In the genomic region with DNA sequence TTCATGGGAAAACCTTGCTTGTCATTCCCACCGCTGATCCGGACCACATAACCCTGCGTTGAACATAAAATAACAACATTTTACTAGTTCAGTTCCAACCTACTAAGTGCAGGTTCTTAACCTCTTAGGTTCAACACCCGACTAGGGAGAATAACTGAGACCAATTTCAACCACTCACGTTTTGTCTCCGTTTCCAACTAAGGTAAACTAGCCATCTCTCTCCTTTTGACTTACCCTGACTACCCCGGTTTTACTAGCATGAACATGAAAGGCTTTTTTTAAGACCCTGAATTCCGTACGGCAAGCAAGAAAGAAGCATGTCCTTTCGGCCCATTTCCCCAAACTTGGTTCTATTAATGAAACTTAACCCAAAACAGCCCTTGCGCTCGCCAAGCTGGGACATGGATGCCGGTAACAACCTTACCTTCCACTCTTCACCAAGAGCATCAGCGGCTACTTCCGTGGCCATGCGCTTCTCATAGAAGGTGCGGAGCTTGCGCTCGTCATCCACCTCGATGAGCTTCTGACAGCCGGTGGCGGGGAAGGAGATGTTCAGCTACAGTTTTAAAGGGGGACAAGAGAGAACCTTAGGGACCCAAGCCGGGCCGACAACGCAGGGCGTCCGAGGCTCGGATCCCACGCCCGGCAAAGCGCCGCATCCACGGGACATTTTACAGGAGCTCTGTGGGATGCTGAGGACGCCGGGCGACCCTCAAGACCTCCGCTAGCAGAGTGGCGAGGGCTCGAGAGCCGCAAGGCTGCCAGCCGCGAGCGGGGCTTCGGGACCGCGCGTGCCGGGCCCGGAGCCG, we compare ENCODE assay signal across 8 mouse cellular contexts. TPM values are rescaled to one million over a fixed set of nuclear protein-coding genes. Genes with fewer than 3 reads are reported as not detected.
DNase-seq lines count a peak whose midpoint lies in the region; ATAC-seq and TF ChIP-seq lines count a peak whose summit lies in the region.

No protein-coding gene starts in this region.

- no peak for TF ChIP-seq EP300 in MEL (IDR thresholded peaks at IDR 0.05; ENCODE audit: low read depth in 1 of 2, low read length in 2 of 2)

- peak overlapping the region; percentile 92 for H3K4me3 ChIP-seq in MEL (ENCODE audit: control insufficient read depth in 1 of 2, insufficient read depth in 1 of 2, low read depth in 2 of 2, low read length in 2 of 2)
- peak overlapping the region; percentile 67 for H3K4me3 ChIP-seq in embryonic fibroblast, embryonic 13.5 days (ENCODE audit: insufficient read depth, low read length)
- H3K4me3 ChIP-seq in limb, embryonic 11.5 days (ENCODE audit: low read depth, low read length), result peak overlapping the region; percentile 99
- peak overlapping the region; percentile 92 for H3K4me3 ChIP-seq in small intestine, adult 2 months (ENCODE audit: low read depth, low read length)

- DNase-seq in left cerebral cortex, postnatal 4 days, result peak; percentile 24
- no peak for DNase-seq in left cerebral cortex, adult 11 months (ENCODE audit: low spot score)
- peak; percentile 47 for DNase-seq in MEL (ENCODE audit: low read depth, low spot score)
- DNase-seq in limb, embryonic 11.5 days (ENCODE audit: low spot score), result no peak
- DNase-seq in adrenal gland, postnatal 10 days, result no peak
- DNase-seq in layer of hippocampus, adult 9-10 months (ENCODE audit: low spot score), result no peak

- H3K4me1 ChIP-seq in MEL (ENCODE audit: control insufficient read depth in 1 of 2, insufficient read depth in 2 of 2, low read length in 2 of 2), result peaks cover 0 to 19% of the 10 kb centered on the region in 2 experiments; a peak in 2 of 4 replicates
- H3K4me1 ChIP-seq in embryonic fibroblast, embryonic 13.5 days (ENCODE audit: control insufficient read depth, insufficient read depth, low read length), result no peaks in the 10 kb centered on the region
- H3K4me1 ChIP-seq in limb, embryonic 11.5 days (ENCODE audit: control insufficient read depth, insufficient read depth, low read length), result no peaks in the 10 kb centered on the region
- H3K4me1 ChIP-seq in small intestine, adult 2 months (ENCODE audit: control insufficient read depth, insufficient read depth, insufficient read length, low read length), result no peaks in the 10 kb centered on the region; the same call in 1 of the 2 replicates

- H3K36me3 ChIP-seq in MEL (ENCODE audit: control insufficient read depth in 1 of 2, insufficient read depth in 2 of 2, low read length in 2 of 2), result peaks cover 11 to 19% of the 10 kb centered on the region in 2 experiments
- H3K36me3 ChIP-seq in limb, embryonic 11.5 days (ENCODE audit: control insufficient read depth, insufficient read depth, low read length), result peaks cover 22% of the 10 kb centered on the region
- peaks cover 25% of the 10 kb centered on the region for H3K36me3 ChIP-seq in small intestine, adult 2 months (ENCODE audit: control insufficient read depth, insufficient read depth, low read length)

- H3K4me2 ChIP-seq in limb, embryonic 11.5 days (ENCODE audit: low read depth, severe bottlenecking), result peak overlapping the region; percentile 64

- peak overlapping the region; percentile 100 for H3K9ac ChIP-seq in MEL (ENCODE audit: control insufficient read depth, low read depth, low read length, poor library complexity, severe bottlenecking)
- peak overlapping the region; percentile 100 for H3K9ac ChIP-seq in limb, embryonic 11.5 days (ENCODE audit: low read length)

- H3K79me2 ChIP-seq in MEL (ENCODE audit: control insufficient read depth, insufficient read depth, low read length, poor library complexity), result peaks cover 34% of the 10 kb centered on the region

- peak overlapping the region; percentile 90 for H3K27ac ChIP-seq in MEL (ENCODE audit: control insufficient read depth, low read depth, low read length)
- H3K27ac ChIP-seq in embryonic fibroblast, embryonic 13.5 days (ENCODE audit: insufficient read depth, low read length), result peak overlapping the region; percentile 74
- H3K27ac ChIP-seq in limb, embryonic 11.5 days (replicated peaks; ENCODE audit: low read depth, low read length), result peak overlapping the region; percentile 95
- peak overlapping the region; percentile 90 for H3K27ac ChIP-seq in small intestine, adult 2 months (ENCODE audit: insufficient read depth, low read depth, low read length)

- ATAC-seq in limb, embryonic 11.5 days (ENCODE audit: insufficient number of reproducible peaks, low FRiP score, low TSS enrichment, low read depth), result no peak

- WGBS in limb, embryonic 11.5 days, result 2% methylated on average over 50 of the region's 50 CpGs
- under 1% methylated on average over 50 of the region's 50 CpGs for WGBS in small intestine, adult 2 months

- TF ChIP-seq CTCF in MEL (IDR thresholded peaks at IDR 0.05 in 2 of 3, conservative IDR thresholded peaks at IDR 0.05 in 1 of 3; ENCODE audit: control insufficient read depth in 1 of 3, insufficient read depth in 1 of 3, low read depth in 2 of 3, low read length in 3 of 3, poor library complexity in 1 of 3, severe bottlenecking in 1 of 3), result no peak
- no peak for TF ChIP-seq CTCF in embryonic fibroblast, embryonic 13.5 days (IDR thresholded peaks at IDR 0.05; ENCODE audit: borderline replicate concordance, insufficient read depth, low read length)
- TF ChIP-seq CTCF in small intestine, adult 2 months (IDR thresholded peaks at IDR 0.05; ENCODE audit: extremely low read depth, insufficient read length, insufficient replicate concordance, low read depth, low read length), result no peak

- no peaks in the 10 kb centered on the region for H3K27me3 ChIP-seq in MEL (ENCODE audit: control insufficient read depth in 1 of 2, insufficient read depth in 2 of 2, low read length in 2 of 2)
- no peaks in the 10 kb centered on the region for H3K27me3 ChIP-seq in limb, embryonic 11.5 days (ENCODE audit: control insufficient read depth, insufficient read depth, low read length)
- no peaks in the 10 kb centered on the region for H3K27me3 ChIP-seq in small intestine, adult 2 months (ENCODE audit: control insufficient read depth, insufficient read depth, low read length)

- no peaks in the 10 kb centered on the region for H3K9me3 ChIP-seq in MEL (replicated peaks; ENCODE audit: insufficient read depth, low read length)
- no peaks in the 10 kb centered on the region for H3K9me3 ChIP-seq in limb, embryonic 11.5 days (ENCODE audit: control insufficient read depth, low read length)

- intact Hi-C loops in left cerebral cortex, postnatal 4 days (cut with DNase I), result no loop called here

- no peak for TF ChIP-seq POLR2A in MEL (IDR thresholded peaks at IDR 0.05; ENCODE audit: control insufficient read depth in 1 of 2, insufficient read depth in 1 of 2, low read depth in 1 of 2, low read length in 2 of 2, poor library complexity in 1 of 2)
- no peak for TF ChIP-seq POLR2A in embryonic fibroblast, embryonic 13.5 days (IDR thresholded peaks at IDR 0.05; ENCODE audit: low read depth, low read length)
- no peak for TF ChIP-seq POLR2A in small intestine, adult 2 months (IDR thresholded peaks at IDR 0.05; ENCODE audit: low read depth, low read length)

- no peak for TF ChIP-seq RAD21 in MEL (IDR thresholded peaks at IDR 0.05; ENCODE audit: low read depth, low read length)

TF ChIP-seq in MEL, 35 proteins besides CTCF, POLR2A, EP300 and RAD21:
- TF ChIP-seq UBTF (IDR thresholded peaks at IDR 0.05; ENCODE audit: borderline replicate concordance, insufficient read depth, low read depth, low read length) (no peak), TAL1 (IDR thresholded peaks at IDR 0.05; ENCODE audit: low read length) (no peak), TCF12 (IDR thresholded peaks at IDR 0.05; ENCODE audit: low read depth, low read length) (no peak), USF2 (IDR thresholded peaks at IDR 0.05; ENCODE audit: borderline replicate concordance in 1 of 2, insufficient read depth in 1 of 2, low read depth in 1 of 2, low read length in 2 of 2) (no peak), POLR2AphosphoS5 (IDR thresholded peaks at IDR 0.05; ENCODE audit: borderline replicate concordance, low read depth, low read length) (no peak), CHD1 (IDR thresholded peaks at IDR 0.05; ENCODE audit: low read depth, low read length) (no peak), SIN3A (IDR thresholded peaks at IDR 0.05; ENCODE audit: low read length) (no peak), NELFE (IDR thresholded peaks at IDR 0.05; ENCODE audit: low read depth, low read length) (no peak), GATA1 (IDR thresholded peaks at IDR 0.05; ENCODE audit: low read depth, low read length) (no peak), MAFK (IDR thresholded peaks at IDR 0.05; ENCODE audit: borderline replicate concordance, low read depth, low read length) (no peak), MAZ (IDR thresholded peaks at IDR 0.05; ENCODE audit: low read depth, low read length) (no peak), ETS1 (IDR thresholded peaks at IDR 0.05; ENCODE audit: low read depth, low read length) (no peak), POLR2AphosphoS2 (IDR thresholded peaks at IDR 0.05; ENCODE audit: low read length) (no peak), ZKSCAN1 (IDR thresholded peaks at IDR 0.05; ENCODE audit: low read depth, low read length) (no peak), ZNF384 (IDR thresholded peaks at IDR 0.05; ENCODE audit: low read depth, low read length) (no peak), HCFC1 (IDR thresholded peaks at IDR 0.05; ENCODE audit: low read depth, low read length) (no peak), MAX (IDR thresholded peaks at IDR 0.05; ENCODE audit: low read length) (no peak), MYB (IDR thresholded peaks at IDR 0.05; ENCODE audit: low read depth, low read length) (no peak)

RNA-seq across cellular contexts. Expression of a gene that starts 0.7 kb away (rescaled TPM):
- total RNA-seq in left cerebral cortex, postnatal 4 days (2021), result 100 to 1,000 TPM; 527 to 532 TPM
- 3,142 and 3,178 TPM in 2 replicates for total RNA-seq in MEL (2012; rRNA removed)
- 1,000 to 10,000 TPM in 1 of 2 experiments, not detected in 1; 1,648 TPM for polyA plus RNA-seq in MEL (2012; ENCODE audit: insufficient read depth in 1 of 2, insufficient read length in 2 of 2, low read depth in 1 of 2, low replicate concordance in 2 of 2, missing spikeins in 1 of 2)
- polyA plus RNA-seq in embryonic fibroblast, embryonic 13.5 days (2011; ENCODE audit: insufficient read length, low read depth, missing spikeins), result 1,845 and 1,950 TPM in 2 replicates
- polyA plus RNA-seq in limb, embryonic 11.5 days (2014; fragmentation: Nextera tagmentation; extraction: Ambion mirVana), result 847 and 900 TPM in 2 replicates
- polyA plus RNA-seq in small intestine, adult 2 months (2012; rRNA removed), result 151 and 167 TPM in 2 replicates
- 100 to 1,000 TPM; 924 to 996 TPM for total RNA-seq in adrenal gland, postnatal 10 days (2021)

RNA-seq across cellular contexts. Expression of a gene that starts 17.7 kb away (rescaled TPM):
- 1 to 10 TPM; 3.5 to 3.9 TPM for total RNA-seq in left cerebral cortex, postnatal 4 days (2021)
- 0.35 and 0.36 TPM in 2 replicates for total RNA-seq in MEL (2012; rRNA removed)
- under 1 TPM in 1 of 2 experiments, not detected in 1; 0.84 TPM for polyA plus RNA-seq in MEL (2012; ENCODE audit: insufficient read depth in 1 of 2, insufficient read length in 2 of 2, low read depth in 1 of 2, low replicate concordance in 2 of 2, missing spikeins in 1 of 2)
- 0.77 and 1.1 TPM in 2 replicates for polyA plus RNA-seq in embryonic fibroblast, embryonic 13.5 days (2011; ENCODE audit: insufficient read length, low read depth, missing spikeins)
- 22.2 and 22.4 TPM in 2 replicates for polyA plus RNA-seq in limb, embryonic 11.5 days (2014; fragmentation: Nextera tagmentation; extraction: Ambion mirVana)
- polyA plus RNA-seq in small intestine, adult 2 months (2012; rRNA removed), result 2.8 and 8.8 TPM in 2 replicates
- total RNA-seq in adrenal gland, postnatal 10 days (2021), result 10 to 100 TPM; 22.1 to 50.5 TPM

Comparison
In these comparisons a context has a peak if more than half of its experiments do, and no peak if none do; other contexts are left out.
1. DNase-seq: peak in left cerebral cortex, postnatal 4 days (single experiment) and MEL (single experiment); none in left cerebral cortex, adult 11 months (single experiment), limb, embryonic 11.5 days (single experiment), adrenal gland, postnatal 10 days (single experiment) and layer of hippocampus, adult 9-10 months (single experiment).
2. Peak in every context shown above with its lines, with median percentiles within 50 percentile points of each other: H3K27ac ChIP-seq and H3K4me3 ChIP-seq.